Mouse (Mus musculus) adrenal gland, adult 2 months (tissue): ENCODE data around the gene Pakap. TPM values are rescaled to one million over a fixed set of nuclear protein-coding genes. Genes with fewer than 3 reads are reported as not detected.
A peak's percentile ranks its signal among the peaks of the same experiment; 100 is the strongest.

Source experiments
- DNase-seq: peaks from one replicate; pipeline ENCODE4 v3.0.0; 2021
- polyA plus RNA-seq: library from polyadenylated mRNA; depleted of rRNA; stranded (reverse); fragments of >200 nt; gene quantifications from 2 replicates; pipeline ENCODE4 v1.2.3, GENCODE M21; 2012
- total RNA-seq, 2 experiments: library from RNA; stranded (reverse); gene quantifications; 2 replicates each; pipeline ENCODE4 v1.2.3; 2021

Pakap gene
- total and polyA plus RNA-seq, 3 experiments = 8.9 to 68.3 (median 34.9) TPM

DNA sequence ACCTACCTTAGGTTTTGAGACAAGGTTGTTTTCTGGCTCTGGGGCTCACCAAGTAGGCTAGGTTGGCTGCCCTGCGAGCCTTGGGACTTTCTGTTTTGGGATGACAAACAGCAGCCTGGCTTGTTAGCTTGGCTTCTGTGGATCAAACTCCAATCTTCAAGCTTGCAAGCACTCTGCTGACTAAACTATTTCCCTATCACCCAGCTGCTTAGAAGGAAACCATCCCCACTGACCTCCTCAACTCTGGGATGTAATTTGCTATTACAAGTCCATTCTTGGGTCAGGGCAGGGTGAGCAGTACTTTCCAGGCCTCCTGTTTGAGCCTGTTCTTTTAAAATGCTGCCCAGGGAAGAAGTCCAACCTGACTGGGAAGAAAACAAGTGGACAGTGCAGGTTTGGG, 196.9 kb downstream of the Pakap start:
- DNase-seq = no peak

DNA sequence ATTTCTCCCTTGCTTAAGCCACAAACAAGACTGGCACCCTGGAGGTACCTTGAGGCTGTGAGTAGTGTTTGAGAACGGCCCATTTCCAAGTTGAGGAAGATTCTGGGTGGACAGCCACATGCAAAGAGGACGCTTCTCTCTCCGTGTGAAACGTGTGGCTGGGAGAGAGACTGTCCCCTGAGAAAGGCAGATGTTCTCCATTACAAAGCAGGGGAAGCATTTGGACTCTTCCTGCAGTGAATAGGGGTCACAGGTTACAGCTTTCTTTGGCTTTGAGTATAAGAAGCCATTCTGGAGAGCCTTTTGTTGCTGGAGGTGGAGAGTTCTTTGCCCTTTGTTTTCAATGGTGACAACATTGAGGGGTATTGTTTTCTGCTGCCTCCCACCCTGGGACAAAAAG, 197.8 kb downstream of the Pakap start:
- no peak for DNase-seq

DNA sequence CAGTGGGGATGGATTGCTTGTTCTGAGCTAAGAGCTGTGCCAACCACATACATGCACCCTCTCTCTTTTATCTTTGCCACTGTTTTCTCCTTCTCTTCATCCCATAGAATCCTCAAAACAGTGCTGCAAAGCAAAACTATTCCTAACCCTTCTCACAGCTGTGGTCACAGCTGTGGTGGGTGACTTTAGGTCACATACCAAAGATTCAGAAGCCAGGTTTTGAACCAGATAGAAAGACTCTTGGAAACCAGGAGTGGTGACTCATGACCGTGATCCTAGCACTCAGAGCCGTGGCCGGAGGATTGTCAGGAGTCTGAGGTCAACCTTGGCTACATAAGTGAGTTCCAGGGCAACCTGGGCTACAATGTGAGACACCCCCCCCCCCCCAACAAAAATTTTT, 201.0 kb downstream of the Pakap start:
- no peak for DNase-seq

DNA sequence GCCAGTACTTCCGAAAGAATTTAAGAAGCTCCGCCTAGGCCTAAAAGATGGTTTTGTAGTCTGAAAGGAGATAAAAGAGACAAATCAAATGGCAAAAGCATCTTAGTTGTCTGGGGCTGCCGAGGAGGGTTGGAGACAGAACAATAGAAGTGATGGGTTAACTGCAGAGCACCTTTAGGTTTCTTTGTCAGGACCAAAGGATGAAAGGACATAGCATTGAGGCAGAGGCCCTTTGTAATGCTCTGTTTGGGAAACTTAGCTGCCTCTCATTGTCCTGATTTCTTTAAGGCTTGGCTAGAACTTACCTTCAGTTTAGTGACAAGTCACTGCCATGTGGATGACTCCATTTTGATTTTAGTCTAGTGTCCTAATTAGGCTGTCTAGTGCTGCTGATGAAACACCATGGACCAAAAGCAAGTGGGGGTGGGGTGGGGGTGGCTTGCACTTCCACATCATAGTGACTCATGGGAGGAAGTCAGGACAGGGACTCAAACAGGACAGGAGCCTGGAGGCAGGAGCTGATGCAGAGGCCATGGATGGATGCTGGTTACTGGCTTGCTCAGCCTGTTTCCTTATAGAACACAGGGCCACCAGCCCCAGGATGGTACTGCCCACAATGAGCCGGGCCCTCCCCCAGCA, 202.3 kb downstream of the Pakap start:
- no peak for DNase-seq

DNA sequence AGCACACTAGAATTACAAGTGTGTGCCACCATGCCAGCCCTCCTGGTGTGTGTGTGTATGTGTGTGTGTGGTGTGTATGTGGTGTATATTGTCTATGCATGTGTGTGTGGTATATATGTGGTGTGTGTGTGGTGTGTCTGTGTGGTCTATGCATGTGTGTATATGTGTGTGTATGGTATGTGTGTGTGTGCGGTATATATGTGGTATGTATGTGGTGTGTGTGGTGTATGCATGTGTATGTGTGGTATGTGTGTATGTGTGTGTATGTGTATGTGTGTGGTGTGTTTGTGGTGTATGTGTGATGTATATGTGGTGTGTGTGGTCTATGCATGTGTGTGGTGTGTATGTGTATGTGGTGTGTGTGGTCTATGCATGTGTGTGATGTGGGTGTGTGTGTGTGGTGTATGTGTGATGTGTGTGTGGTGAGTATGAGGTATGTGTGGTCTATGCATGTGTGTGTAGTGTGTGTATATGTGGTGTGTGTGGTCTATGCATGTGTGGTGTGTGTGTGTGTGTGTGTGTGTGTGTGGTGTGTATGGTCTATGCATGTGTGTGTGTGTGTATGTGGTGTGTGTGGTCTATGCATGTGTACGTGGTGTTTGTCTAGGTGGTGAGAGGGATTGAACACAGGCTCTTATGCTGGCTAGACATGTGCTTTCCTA, 203.7 kb downstream of the Pakap start:
- DNase-seq = no peak

DNA sequence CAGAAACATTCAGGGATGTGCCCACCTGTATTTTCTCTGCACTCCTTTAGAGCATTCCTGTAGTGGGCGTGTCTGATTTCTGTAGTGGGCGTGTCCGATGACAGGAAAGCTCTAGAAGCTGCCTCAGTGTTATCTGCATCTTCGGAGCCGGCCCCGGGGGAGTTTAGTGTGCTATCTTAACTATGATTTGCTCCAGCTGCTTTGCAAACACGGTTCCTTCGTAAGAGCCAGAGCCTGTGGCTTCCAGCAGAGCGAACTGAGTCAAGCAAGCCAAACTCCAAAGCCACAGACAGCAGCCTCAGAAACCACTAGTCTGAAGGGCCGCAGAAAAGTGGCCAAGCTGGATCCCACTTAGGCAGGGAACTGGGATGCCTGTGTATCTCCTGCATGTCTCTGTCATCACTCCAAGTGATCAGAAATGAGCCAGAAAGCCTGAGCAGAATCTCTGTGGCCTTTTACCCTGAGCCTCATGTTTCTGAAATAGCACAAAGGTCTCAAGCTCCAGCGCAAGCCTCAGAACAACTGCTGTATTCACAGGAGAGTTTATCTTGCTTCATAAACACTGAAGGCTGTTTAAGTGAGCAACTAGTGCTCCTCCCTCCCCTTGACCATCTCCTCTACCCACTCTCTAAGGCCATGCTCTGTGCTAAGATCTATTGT, 205.0 kb downstream of the Pakap start:
- no peak for DNase-seq

DNA sequence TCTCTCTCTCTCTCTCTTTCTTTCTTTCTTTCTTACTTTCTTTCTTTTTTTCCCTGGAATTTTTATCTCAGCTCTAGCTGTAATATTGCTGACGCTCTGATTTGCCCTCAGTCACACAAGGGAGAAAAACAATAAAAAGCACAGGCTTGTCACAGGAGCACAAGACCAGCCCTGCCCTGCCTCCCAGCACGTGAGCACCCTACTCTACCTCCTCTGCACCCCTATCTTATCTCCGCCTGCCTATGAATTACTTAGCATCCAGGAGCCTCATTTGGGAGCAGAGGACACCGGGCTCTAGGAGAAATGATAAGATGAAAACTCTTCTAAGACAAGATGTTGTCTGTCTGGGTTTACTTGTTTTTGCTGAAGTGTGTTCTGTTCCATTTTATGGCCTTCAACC, 206.5 kb downstream of the Pakap start:
- no peak for DNase-seq

DNA sequence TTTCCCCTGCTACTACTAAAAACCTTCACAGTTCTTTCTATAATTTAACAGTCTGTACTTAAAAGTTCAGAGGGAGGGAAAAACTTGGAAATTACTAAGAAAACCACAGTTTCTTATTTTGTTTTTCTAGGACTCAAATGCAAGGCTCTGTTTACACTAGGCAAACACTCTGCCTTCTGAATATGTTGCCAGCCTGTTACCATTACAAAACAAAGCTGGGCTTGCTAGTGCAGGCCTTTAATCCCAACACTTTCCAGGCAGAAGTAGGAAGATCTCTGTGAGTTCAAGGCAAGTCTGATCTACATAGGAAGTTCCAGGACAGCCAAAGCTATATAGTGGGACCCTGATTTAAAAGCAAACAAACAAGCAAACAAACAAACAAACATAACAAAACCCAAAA, 207.6 kb downstream of the Pakap start:
- DNase-seq = no peak

DNA sequence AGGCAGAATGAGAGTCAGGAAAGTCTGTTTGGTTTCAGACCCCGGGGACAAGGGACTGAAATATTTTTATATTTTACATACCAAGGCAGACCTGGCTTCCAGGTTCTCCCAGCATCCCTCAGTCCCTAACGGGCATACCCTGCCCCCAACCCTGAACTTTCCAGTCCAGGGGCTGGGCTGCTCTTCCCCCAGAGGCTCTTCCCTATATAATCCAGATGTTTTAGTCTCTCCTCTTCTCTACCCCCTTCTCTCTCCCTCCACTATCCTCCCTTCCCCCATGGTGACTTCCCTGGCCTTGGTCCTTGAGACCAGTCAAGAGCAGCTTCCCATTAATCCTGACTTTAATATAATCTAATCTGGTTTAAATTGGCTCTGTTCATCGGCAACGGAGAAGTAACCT, 212.4 kb downstream of the Pakap start:
- DNase-seq = no peak

DNA sequence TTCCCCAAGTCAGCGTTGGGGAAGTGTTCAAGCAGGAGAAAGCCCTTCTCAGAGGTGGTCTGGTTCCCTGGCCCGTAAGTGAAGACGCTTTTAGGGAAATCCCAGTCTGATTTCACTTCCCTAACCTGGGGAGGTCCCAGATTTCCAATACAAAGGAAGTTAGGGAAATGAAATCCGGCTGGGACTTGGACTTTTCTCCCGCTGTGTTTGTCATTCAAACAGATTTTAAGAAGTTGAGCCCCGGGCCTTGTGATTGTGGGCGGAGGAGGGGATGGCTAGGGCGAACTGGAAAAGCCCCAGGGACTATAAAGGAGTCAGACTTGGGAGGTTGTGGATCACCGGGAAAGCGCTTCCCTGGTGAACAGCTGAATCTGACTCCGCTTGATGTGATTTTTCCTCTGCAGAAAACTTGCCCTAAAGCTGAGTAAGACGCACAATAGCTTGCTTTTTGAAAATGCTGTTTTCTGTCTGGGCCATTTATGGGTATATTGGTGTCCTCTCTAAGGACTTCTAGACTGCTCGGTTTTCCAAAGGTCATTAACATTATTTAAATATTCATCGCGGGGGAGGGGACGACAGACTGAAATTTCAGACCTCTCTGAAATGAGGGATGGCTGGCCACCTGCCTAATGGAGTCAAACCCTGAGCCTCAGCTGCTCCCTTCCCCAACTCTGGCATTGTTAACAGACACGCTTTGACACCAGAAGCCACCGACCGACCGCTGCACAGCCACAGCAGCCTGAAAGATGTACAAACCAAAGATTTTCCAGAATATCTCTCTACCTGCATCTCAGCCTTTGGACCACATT, 213.1 kb downstream of the Pakap start:
- no peak for DNase-seq

DNA sequence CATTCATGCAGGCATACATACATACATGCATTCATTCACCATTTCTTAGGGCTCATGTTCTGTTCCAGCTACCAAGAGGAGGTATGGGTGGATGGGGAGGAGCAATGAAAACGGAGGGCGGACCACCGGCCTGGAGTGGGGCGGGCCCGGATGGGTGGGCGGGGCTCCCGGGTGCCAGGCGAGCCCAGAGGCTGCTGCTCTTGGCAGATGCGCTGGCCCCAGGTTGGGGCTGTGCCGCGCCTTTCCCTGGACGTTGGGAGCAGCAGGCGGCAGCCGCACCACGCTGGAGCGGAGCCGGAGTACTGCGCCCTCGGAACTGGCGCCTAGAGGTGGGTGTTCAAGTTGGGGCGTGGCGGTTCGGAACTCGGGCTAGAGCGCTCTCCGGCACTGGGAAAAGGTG, 214.0 kb downstream of the Pakap start:
- peak; percentile 91 for DNase-seq

DNA sequence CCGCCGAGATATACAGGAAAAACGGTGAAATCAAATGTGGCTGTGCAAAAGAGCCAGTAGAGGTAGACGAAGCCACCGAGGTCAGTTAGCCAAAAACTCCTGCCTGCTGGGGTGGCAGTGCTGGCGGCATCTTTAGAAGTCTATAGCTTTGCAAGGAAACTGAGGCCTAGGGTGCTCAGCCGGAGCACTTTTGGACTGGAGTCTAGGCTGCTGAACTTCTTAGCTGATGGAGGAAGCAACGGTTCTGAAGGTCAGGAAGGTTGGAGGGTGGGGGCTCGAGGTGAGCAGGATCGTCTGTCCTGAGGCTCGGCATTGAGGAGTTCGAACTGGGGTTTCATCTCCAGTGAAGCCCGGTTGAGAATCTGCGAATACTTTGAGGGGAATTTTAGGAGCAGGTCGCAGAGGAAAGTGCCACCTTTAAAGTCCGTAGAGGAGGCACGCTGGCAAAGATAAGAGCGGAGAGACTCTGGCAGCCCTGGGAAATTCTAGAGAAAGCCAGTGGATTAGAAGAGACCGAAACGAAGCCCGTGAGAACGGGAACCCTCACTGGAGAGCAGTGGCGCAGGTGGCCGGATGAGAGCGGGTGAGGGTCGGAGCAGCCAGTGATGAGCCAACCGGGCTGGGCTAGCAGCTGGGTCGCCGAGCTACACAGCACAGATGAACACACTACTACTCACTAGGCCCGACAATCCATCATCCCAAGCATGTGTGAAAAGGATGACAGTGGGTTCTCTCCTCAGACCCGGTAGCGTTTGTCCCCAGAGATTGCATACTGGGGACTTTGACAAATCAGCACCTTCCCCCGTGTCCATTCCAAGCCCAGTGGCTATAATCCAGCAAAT, 214.8 kb downstream of the Pakap start:
- peak; percentile 49 for DNase-seq

DNA sequence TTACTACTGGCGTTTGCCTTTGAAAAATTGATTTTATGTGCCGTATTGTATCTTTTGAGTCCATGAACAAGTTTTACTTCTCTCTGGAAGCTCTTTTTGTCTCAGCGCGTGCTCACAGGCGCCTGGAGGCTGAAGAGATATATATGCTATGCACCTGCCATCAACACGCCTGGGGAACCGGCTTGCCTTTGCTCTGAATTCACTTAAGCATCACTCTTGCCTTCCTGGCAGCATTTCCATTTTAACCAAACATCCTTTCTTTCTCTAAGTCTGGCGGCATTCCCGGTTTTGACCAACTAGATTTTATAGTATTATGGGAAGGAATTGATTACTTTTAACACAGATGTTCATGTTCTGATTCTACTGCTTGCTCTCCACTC, 215.4 kb downstream of the Pakap start:
- no peak for DNase-seq

DNA sequence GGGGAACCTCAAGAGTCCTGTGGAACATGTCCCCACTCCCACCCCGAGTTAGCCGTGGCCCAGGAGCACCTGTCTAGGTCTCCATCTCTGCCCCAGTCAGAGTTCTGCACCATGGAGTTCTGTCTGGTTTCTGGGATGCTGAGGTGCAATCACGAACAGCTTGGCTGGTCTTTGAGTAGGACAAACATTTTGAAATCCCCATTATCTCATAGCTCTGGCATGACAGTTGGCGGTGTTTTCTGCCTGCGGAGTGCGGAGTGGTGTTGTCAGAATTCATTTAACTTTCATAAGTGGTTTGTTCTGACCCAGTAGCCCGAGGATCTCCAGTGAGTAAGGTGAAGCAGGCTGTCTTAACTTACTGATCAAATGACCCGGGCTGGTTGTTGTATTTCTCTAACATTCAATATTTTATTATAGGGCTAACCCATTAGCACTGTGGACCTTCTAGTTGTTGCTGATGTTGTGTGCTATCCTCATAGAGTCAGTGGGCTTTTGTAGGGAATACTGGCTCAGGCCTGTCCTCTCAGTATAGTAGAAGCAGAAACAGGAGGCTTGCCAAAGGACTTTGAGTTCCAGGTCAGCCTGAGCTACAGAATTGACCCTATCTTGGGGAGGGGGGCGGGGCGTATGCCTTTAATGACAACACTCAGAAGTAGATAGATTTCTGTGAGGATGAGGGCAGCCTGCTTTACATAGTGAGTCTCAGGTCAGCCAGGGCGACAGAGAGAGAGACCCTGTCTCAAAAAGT, 216.0 kb downstream of the Pakap start:
- peak; percentile 66 for DNase-seq

DNA sequence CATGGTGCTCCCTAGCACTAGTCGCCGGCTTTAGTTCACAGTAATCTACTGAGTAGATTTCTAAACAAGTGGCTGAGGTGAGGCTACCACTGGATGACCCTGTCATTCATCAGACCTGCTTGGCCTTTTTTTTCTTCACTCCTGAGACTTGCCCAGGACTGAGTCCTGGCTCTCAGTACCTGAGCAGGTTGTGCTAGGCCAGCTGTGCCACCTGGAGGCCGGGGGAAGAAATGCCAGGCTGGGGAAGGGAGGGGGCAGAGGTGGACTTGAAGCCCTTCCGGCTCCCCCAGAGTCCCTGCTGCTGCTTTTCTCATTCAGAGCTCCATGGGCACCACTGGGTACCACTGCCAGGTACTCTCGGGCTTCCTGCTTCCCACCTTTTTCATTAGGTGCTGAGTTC, 220.7 kb downstream of the Pakap start:
- DNase-seq = peak; percentile 53

DNA sequence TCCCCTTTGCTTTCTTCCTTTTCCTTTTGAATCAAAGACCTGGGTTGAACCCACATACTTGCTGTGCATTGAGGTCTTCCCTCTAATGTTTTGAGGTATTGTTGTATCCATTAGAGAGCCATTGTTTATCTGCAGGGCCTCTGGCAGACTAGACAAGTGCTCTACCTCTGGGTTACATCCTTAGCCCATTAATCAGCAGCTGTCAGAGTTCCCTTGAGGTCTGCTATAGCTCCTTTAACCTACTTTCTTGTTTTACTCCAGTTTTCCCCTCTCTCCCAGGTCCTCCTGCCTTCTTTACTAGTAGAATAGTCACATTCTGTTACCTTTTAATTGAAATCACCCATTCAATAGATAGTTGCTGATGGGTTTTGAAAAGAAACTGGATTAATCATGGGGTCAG, 221.1 kb downstream of the Pakap start:
- no peak for DNase-seq

DNA sequence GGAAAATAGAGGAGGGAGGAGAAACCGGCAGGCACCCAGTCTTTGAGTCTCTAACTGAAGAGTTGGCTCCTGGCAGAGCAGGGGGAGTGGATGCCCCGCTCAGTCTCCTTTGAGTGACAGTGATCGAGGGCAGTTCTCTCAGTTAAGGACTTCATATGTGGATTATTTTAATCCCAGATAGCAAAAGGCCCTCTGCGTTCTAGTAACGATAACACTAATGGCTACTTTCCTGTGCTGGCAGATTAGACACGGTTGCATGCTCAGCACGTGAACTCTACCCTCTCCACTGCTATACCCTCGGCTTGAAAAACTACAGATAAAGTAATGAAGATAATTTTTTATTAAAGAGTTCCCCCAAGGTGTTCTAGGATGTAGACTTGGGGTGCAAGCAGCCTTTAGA, 226.0 kb downstream of the Pakap start:
- DNase-seq = no peak

DNA sequence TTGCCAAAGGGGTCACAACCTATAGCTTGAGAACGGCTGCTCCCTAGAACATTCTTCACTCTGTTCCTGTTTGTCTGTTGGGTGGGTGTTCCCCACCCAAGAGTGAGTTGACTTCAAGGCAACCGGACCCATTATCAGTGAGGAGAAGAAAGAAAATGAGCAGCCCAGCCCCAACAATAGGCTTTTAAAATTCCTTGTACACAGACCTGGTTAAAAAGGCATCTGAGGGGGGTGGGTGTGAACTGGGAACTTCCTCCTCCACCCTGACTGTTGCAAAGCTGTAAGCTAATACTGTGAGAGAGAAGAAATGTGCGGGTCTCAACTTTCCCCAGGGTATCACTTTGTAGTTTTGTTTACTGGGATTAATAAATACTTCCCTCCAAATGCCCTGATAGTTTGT, 226.6 kb downstream of the Pakap start:
- DNase-seq = no peak

DNA sequence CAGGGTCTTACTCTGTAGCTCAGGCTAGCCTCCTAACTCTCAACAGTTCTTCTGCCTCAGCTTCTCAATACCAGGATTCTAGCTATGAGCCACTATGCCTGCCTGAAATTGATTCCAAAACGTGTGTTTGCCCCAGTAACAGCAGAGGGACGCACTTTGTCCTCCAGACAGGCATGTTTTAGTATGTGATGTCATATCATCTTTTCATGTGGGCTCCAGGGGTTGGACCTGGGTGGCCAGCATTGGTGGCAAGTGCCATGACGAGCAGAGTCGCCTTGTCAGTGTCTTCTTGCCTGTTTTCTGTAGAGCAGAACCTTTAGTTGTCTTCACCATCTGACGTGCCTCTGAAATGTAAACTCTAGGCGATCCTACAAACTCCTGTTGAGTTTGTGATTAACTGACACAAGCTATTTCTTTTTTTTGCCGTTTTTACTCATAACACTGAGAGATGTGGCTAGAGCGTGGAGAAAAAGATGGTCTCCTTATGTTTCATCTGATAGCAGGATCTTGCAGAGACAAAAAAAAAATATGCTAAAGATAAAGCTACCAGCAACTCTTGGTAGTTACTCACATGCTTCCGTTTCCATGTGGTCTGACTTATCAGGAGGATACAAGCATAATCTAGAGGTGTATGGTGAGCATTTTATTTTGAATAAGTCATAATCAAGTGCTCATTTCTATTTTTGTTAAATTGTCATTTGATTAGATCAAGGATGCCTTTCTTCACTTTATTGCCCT, 229.7 kb downstream of the Pakap start:
- no peak for DNase-seq

DNA sequence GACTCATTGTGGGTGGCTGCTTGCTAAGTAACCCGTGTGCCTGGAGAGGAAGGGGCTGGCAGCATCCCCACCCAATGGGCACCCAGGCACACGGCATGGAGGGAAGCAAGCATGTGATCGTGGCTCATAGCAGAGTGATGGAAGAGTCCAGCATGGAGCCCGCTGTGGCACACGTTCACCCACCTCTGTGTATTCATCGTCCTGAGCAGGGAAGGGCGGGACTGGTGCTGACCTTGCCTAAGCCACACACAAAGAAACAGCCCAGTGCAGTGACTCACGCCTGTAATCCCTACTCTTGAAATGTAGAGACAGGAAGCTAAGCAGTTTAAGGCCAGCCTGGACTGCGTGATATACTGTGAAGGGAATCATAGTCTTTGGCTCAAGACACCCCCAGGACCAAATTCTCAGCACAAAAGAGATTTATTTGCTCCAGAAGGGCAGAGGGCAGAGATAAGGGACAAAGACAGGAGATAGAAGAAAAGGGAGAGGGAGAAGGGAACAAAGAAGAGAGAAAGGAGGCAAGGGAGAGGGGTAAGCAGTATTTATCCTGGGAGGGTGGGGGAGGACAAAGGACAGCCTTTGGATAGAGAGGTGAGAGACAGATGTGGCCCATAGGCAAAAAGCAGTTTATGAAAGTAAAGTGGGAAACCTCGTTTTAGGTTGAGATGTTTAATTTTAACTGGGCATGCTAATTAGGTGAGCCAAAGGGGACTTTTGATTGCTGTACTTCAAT, 230.5 kb downstream of the Pakap start:
- peak; percentile 91 for DNase-seq
